20 mouse cellular contexts compared by ENCODE assay signal in the genomic region with DNA sequence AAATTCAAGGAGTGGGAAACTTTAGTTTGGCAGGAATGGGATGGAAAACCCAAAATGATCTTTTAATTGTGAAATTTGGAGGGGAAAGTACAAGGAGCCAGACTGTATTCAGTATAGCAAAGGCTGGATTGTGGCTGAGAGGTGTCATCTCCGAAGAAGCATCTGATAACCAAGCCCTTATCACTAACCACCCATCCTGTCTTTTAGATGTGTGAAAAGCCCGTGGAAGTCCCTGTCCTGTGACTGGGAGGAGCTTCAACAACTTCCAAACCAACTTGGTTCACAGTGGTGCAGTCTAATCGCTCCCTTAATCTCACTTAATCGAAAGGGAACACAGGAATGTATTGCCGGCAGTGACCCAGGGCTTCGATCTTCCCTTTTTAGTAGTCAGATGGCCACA.
"Had no signal": no experiment of that assay in that cellular context is flagged by ENCODE, and none has a peak within 500 bp of the region (broad histone marks: within the 10 kb centered on the region; RNA-seq: fewer than 3 reads in every experiment).

No protein-coding gene starts in this region.

- H3K36me3 ChIP-seq: kidney, embryonic 15.5 days; limb, embryonic 12.5 days; limb, embryonic 15.5 days; liver, embryonic 12.5 days; liver, embryonic 15.5 days; lung, embryonic 15.5 days had no signal

- H3K4me3 ChIP-seq: kidney, embryonic 15.5 days; limb, embryonic 12.5 days; limb, embryonic 15.5 days; liver, embryonic 12.5 days; liver, embryonic 15.5 days; lung, embryonic 15.5 days; megakaryocyte, embryonic 14.5 days had no signal

- ATAC-seq: liver, embryonic 12.5 days had no signal

- H3K4me1 ChIP-seq: limb, embryonic 12.5 days; limb, embryonic 15.5 days; lung, embryonic 15.5 days had no signal

- H3K9me3 ChIP-seq: kidney, embryonic 15.5 days; limb, embryonic 12.5 days; limb, embryonic 15.5 days; liver, embryonic 12.5 days; liver, embryonic 15.5 days; lung, embryonic 15.5 days; megakaryocyte, embryonic 14.5 days had no signal

- DNase-seq: kidney, adult 8-10 months; kidney, postnatal 10 days; kidney, postnatal 36 days; left cerebral cortex, postnatal 4 days; lung, adult 18-20 months; lung, postnatal 10 days; lung, postnatal 36 days; midbrain, embryonic 14.5 days; right cerebral cortex, adult 18-20 months; right cerebral cortex, postnatal 14 days; right cerebral cortex, postnatal 4 days; thymus, adult 2 months; thymus, postnatal 25 days had no signal

- H3K27me3 ChIP-seq: kidney, embryonic 15.5 days; limb, embryonic 12.5 days; limb, embryonic 15.5 days; liver, embryonic 12.5 days; lung, embryonic 15.5 days; megakaryocyte, embryonic 14.5 days had no signal
